Mouse (Mus musculus) fibroblast of lung, adult 2 months (primary cell): Measurements from ENCODE around the gene Ptcd2.
"Not testable (repeated sequence)": the region's sequence is repeated elsewhere in the genome, so short reads cannot be mapped to it uniquely, and the experiment has no call there.

Source experiments
- DNase-seq: peaks from one replicate; pipeline ENCODE4 v3.0.0-alpha.2; 2011; ENCODE audit warnings: low read depth

Gene Ptcd2

DNA sequence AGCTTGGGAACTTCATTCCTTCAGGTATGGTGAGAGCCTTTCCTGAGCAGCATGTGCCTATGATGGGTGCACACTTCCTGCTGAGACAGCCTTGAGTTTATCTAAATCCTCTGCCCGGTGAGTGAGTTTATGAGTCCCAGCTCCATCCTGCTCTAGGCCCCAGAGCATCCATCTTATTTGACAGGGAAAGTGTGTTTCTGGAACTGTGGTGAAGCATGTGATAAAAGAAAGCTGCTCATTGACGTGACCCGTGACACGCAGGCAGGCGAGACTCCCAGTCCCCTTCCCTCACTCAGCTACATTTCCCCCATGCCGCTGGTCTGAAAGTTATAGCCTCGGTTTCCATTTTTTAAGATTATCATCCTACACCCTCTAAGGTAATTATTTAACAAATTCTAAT lies 11.4 kb upstream of the Ptcd2 start:
- no peak for DNase-seq

DNA sequence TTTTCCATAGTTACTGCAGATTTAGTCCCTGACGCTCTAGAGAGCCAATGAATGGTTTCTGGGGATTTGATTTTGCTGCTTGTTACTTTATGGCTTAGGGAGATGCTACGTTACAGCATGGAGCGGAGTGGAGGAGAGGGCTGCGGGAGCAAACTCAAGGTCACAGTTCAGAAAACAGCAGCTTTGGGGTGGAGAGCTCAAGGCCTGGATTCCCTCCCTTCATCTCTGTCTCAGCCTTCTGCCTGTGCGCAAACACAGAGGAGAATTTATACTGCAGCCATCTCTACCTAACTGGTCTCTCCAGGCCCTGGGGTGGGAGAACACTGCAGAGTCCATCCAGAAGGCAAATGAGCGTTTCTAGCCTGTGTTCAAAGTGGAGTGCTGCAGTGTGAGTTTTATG lies 10.6 kb upstream of the Ptcd2 start:
- DNase-seq, result no peak

DNA sequence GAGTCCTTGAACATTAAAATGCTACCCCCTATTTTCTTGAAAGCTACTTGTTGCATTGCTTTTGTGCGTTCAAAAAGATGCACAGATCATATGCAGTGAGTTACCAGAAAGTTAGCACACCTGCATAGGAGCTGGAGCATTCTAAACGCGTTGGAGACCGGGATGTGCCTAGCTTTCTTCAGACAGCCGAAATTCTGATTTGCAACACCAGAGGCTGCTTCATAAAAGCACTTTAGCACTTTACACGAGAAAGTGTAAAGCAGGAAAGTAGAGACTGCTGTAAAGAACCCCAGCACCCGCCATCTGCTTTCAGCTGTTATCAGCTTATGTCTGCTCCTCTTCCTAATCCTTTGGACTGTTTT lies 9.0 kb upstream of the Ptcd2 start:
- no peak for DNase-seq

DNA sequence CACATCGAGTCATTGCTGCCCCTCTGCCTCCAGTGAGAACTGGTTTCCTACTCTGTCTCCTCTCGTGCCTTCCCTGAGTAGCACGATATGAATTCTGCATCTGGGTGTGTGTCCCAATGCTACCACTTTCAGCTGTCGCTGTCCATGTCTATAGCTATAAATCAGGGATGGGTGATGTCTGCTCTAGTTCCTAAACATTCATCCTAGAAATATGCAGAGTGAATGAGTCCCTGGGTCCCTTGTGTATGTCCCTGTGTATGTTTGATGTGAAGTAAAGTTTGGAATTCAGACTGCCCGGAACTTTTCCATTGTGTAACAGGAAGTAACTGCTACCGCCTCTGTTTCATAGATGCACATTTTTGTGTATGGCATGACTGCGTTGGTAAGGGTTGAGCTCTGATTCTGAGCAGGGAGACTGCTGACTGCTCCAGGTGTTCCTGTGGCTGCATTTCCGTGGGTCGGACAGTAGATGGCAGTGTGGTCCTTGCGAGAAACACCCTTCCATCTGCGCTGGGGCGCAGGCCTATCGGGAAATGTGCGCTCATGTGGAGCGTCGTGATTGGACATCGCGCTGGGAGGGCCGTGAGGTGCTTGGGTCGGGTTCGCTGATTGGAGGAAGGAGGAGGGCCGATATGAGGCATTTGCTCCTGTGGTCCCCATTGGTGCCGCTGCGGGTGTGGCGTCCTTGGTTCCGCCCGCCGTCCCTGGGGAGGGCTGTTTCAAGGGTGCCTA lies 8.4 kb upstream of the Ptcd2 start:
- peak; percentile 95 for DNase-seq

DNA sequence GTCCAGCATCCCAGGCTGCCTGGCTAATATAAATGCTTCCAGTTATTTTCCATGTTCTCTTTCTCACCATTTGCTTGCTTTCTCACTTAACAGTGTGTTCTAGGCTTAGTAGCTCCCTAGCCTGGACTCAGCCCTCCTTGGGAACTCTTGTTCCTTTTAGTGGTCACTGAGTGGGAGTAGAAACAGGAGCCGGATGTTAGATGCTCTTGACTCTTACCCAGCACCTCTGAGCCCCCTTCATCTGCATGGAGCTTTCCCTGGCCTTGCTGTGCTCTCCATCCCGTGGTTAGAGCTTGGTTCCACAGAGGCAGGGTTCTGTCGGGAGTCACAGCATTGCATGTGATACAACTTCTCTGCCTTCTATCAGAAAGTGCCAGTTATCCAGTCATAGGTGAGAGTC lies 7.1 kb upstream of the Ptcd2 start:
- no peak for DNase-seq

DNA sequence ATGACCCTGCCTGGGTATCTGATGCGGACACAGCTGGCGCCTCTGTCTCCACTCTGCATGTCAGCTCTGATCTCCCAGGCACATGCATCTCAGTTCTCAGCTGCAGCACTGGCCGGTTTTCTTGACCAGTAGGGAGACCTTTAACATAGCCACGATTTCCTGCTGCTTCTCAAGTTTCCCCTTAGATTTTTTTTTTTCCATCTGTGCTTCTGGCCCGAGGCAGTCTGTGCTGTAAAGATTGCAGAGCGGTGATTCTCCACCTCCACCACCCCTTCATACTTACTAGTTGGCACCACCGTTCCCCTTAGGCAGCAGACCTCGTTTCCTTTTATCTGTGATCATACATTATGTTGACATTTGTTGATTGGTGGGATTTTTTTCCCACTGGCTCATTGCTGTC lies 6.7 kb upstream of the Ptcd2 start:
- DNase-seq, result no peak

DNA sequence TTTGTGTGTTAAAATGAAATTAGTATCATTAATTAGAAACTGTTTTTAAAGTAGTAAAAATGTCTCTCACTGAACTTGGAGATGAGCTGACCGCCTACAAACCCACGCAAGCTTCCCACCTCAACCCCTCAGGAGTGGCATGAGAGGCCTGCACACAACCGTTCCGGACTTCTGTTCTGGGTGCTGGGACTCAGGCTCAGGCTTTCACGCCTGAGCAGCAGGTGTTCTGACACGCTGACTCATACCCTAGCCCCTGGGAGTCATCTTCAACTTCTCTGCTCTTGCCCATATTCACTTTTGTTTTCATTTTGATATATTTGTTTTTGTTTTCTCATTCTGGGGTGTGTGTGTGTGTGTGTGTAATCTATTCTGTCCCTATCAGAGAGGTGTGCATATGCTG lies 5.5 kb upstream of the Ptcd2 start:
- DNase-seq, result no peak

DNA sequence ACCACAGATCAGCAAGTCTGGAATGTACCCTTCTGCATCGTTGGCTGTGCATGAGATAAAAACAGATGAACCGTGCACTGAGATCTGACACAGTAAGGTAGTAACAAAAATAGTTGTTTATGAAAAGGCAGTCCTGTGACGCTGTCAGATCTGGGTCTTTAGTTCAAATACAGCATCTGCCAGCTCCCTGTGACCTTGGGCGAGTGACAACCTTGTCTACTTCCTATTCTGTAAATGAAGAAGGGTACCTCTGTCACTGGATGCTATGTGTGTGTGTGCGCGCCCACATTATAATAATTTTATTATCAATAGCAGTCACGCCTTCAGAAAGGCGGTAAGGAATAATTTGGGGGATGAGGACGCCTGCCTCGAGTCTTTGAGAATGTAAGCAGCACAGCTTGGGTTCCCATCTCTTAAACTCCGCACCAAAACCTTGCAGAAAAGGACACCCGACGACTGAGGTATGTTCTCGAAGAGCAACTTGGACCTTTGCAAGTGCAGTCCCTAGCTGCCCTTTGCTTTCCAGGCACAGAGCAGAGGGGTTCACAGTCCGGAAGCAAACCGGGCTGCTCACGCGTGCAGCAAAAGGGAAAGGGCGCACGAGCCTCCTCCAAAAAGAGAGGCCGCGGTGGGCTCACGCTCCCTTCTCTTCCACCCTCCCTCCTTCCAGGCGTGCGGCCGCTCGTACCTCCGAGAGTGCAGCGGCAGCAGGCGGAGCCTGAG lies 468 bp downstream of the Ptcd2 start:
- no peak for DNase-seq

DNA sequence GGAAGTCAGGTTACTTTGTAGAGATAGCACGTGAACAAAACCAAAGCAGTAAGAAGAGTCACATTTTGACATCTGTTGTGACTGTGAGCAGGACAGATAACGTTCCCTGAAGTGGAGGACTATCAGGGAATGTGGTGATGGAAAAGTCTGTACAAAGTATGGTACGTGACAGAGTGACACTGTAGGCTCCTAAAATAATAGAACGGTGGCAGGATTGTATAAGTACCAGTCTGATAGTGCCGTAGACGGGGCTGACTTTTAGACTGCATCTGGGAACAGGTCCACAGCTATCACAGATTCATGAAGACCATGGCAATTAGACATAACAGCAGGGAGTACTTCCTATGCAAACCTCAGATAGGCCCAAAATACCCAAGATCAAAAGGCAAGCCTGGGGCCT lies 3.0 kb downstream of the Ptcd2 start:
- DNase-seq, result no peak

DNA sequence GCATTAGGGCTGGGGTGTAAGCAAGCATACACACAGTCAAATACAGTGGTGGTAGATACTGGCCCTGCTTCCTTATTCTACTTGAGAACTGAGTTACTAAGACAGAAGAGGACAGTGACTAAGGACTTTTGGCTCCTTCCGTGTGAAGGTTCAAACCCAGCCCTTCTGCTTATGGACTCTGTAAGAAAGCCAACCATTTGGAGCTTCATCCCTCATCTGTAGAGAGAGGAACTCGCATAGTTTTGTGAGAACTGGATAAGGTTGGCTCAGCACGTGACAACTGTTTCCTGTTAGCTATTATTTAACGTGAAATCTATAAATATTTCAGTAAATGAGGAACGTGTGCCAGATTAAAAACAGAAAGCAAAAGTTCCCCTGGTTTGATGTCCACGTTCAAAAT lies 7.0 kb downstream of the Ptcd2 start:
- DNase-seq, result no peak

DNA sequence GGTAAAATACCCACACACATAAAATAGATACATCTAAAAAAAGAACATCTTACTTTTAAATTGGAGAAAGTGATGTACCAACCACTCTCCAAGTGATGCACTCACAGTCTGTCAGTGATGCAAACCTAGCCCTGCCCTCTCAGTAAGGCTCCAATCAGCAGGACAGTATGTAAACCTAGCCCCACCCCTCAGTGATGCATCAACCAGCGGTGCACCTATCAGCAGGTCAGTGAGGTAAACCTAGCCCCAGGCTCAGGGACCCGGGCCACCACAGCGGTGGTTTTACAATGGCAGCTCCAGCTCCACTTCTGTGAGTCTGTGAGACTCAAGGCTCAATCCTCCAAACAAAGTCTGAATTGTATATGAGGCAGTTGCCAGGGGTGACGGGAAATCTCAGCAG lies 13.2 kb downstream of the Ptcd2 start:
- DNase-seq, result no peak

DNA sequence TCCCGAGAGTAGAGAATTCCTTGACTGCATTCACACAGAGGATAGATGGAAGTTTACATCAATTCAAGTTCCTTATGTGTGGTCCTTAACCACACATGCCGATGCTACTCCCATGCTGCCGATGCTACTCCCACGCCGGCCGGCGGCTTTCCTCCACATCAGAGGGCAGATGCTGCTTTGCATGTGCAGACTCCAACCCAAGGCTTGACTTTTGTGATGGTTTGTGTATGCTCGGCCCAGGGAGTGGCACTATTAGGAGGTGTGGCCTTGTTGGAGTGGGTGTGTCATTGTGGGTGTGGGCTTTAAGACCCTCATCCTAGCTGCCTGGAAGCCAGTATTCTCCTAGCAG lies 20.2 kb downstream of the Ptcd2 start:
- not testable (repeated sequence) for DNase-seq

DNA sequence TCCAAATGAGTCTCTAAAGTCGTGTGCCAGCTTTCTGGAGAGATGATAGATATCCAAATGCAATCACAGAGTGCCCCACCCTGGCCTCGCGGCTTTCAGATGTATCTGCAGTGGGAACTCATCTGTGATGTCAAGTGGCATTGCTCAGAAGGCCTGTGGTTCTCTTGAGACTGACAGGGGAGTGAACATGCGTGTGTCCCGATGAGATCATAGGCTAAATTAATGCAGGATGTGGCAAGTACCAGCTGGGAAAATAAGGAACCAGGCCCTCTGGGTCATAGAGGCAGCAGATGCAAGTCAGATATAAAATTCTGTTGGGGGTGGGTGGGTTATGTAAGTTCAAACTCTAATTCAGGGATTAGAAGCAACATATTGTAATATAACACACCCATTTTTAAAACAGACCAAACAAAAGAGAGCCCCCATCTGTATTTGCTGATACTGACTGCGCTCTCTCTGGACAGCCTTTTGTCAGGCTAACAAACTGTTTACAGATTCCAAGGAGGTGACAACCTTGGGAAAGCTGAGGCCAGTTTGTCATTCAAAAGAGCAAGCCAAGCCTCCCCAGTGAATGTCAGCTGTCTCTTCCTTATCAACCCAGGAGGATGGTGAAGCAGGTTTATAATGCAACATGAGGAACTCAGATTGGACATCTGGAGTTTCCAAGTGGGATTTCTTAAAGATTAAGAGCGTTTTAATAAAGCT lies 20.7 kb downstream of the Ptcd2 start:
- DNase-seq, result no peak

DNA sequence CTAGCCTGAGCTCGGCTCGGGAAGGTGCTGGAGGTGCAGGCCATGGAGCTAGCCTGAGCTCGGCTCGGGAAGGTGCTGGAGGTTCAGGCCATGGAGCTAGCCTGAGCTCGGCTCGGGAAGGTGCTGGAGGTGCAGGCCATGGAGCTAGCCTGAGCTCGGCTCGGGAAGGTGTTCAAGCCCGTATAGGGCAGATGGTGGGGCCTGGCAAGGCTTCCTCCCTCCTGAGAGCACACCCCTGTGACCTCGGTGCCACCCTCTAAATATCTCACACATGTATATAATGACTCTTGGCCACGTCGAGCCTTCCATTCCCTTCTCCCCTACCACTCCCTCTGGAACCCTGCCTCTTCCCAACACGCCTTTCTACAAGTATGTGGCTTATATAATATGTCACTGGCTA lies 21.6 kb downstream of the Ptcd2 start:
- not testable (repeated sequence) for DNase-seq

DNA sequence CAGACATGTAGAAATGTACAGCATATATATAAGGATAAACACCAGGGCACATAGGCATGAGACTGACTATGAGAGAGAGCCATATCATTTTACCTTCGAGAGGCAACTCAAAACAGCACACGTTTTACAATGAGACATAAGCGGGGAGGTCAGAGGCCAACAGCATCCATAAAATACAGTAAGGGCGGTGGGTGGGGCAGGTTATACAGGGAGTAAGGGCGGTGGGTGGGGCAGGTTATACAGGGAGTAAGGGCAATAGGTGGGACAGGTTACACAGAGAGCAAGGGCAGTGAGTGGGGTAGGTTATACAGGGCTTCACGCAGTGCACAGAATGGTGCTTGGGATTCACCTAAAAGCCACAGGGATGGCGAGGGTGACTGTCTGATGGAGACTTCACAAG lies 24.1 kb downstream of the Ptcd2 start:
- no peak for DNase-seq

DNA sequence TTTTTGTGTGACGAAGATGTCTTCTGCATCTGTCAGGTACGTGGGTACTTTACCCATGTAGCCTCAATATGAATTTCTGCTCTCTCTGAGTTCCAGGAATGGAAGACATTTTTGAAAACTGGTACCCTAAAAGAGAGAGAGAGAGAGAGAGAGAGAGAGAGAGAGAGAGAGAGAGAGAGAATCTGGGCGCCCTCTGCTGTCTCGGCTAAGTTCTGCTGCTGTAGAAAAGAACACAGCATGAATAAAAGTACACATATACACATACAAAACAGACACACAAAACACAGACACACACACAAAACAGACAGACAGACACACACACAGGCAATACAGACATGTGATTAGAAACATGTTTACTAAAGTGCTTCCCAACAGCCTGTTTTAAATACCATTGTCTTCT lies 27.4 kb downstream of the Ptcd2 start:
- DNase-seq, result no peak

DNA sequence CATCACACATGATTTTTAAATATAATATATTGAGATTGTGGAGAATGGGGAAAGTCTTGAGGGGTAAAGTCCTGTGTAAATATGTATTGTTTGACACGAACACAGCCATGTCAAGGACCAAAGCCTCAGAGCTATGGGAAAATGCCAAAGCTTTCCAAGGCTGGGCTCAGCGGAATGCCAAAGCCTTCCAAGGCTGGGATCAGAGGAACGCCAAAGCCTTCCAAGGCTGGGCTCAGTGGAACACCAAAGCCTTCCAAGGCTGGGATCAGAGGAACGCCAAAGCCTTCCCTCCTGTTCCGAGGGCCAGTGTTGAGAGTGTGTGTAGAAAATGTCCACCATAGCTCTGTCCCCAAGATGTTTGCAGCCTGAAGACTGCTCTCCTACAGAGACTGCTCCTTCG lies 28.1 kb downstream of the Ptcd2 start:
- DNase-seq, result no peak

DNA sequence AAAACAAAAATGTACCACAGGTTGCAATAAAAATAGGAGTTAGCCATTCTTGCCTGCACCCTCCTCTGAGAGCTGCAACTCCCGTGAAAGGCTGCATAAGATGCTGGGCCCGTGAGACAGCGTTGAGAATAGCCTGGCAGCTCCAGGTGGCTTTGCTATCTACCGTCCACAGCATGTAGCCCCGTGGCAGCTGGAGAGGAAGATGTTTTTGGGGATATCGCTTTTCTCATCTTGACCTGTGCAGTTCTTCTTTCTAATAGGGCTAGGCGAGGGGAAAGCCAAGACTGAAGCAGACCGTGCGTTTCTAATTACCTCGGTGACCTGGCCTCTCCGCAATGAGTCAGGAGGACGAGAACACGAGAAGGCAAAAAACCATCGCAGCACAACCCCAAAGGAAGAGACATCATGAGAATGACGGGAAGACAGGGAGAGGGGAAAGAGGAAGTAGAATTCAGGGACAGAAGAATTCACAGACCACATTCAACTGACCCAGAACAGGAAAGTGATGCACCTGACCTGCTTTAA lies 29.8 kb downstream of the Ptcd2 start:
- no peak for DNase-seq

DNA sequence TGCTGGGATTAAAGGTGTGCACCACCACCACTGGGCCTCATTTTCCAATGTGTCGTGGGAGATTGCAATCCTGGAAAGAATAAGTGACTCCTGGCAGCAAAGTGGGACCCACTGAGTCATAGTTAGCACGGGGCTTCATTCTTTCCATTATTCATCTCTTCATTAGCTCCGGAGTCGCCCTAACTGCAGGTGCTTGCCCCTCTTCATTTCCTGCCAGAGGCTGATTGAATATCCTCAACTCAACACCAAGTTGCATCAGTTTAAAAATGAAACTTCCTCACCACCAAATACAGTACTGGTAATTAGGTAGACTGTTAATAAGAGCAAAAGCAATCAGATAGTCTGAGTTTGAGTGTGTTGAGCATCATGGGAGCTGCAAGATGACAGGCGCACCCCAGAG lies 30.4 kb downstream of the Ptcd2 start:
- no peak for DNase-seq

DNA sequence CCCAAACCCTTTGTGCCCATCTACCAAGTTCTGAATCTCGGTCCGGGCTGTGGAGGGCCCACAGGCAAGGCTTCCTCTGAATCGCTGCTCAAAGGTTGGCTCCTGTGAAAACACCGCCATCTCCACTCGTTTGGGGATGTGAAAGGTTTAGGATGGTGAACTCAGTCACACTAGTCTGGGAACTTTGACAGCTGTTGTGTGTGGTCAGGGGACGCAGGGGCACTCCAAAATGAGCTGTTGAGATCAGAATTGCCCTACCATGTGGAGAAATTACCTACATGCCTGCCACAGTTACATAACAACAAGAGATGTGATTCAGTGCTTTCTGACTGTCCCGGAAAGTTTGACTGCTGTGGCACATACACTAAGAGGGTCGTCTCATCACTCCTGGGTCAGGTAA lies 36.1 kb downstream of the Ptcd2 start:
- no peak for DNase-seq

DNA sequence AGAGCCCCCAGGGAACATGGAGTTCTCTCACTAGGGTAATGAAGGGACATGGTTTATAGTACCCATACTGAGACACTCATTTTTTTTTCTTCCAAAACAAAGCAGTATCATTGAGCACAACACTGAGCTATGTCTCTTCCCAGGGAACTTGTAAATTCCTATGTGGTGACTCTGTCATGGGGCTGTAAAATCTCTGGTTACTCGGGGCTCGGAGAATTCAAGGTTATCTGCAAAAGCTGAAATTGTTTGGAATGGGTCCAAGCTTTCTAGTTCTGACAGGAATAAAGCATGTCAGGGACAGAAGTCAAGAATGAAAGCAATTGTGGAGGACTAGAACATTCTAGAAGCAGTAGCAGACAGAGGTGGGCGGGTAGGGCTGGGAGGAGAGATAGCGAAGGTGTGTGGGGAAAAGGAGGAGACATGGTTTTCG lies 36.6 kb downstream of the Ptcd2 start:
- DNase-seq, result no peak

DNA sequence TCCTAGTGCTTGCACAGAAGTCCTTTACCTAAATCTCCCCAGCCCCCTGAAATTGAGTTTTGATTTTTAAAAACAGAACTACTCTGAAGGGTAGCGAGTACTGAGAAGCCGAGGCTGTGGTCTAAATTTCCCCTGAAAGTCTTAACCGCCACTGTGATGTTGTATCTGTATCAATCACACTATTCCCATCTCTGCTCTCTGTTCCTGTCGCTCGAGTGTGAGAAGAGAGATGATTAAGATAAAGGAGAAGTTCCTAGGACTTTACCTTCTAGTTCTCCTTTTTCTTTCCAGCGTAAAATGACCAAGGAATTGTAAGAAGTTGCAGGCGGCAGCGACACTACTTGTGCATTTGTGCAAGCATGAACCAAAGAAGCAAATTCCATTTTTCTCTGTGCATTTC lies 38.3 kb downstream of the Ptcd2 start:
- DNase-seq, result no peak

DNA sequence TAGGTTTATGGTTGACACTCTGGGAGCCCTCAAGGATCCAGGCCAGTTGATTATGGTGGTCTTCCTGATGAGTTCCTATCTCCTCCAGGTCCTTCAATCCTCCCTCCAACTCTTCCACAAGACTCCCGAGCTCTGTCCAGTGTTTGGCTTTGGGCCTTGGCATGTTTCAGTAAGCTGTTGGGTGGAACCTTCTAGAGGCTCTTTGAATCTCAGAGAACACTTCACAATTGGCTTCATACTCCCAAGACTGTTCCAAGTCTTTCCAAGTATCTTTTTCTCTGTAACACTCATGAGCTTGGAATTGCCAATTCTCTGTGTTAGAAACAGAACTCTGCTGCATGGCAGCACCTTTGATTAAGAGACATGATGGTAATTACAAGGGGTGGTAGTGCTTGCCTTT lies 39.3 kb downstream of the Ptcd2 start:
- DNase-seq, result no peak
